Mouse (Mus musculus) CH12.LX (cell line): ENCODE data around the gene Dagla.

Experiments
- CTCF ChIP-seq, 2 experiments: IDR thresholded peaks in 1 of 2; conservative IDR thresholded peaks in 1 of 2; 2 replicates each; pipeline ENCODE4 v1.5.1; 2011 to 2012; ENCODE audit warnings: low read depth in 2 of 2, low read length in 2 of 2, improper control_type of control experiment in 1 of 2, inconsistent platforms in 1 of 2, mild to moderate bottlenecking in 1 of 2, moderate library complexity in 1 of 2
- EP300 ChIP-seq: IDR thresholded peaks from 2 replicates; pipeline ENCODE4 v1.6.1; 2011; ENCODE audit warnings: low read length, improper control_type of control experiment
- MAX ChIP-seq: IDR thresholded peaks from 2 replicates; pipeline ENCODE4 v1.6.1; 2011; ENCODE audit warnings: low read length, improper control_type of control experiment
- POLR2A ChIP-seq: IDR thresholded peaks from 2 replicates; pipeline ENCODE4 v1.6.1; 2011; ENCODE audit warnings: low read depth, mild to moderate bottlenecking, improper control_type of control experiment, low read length
- POLR2AphosphoS2 ChIP-seq: IDR thresholded peaks from 2 replicates; pipeline ENCODE4 v1.6.1; 2011; ENCODE audit warnings: low read depth, low read length, improper control_type of control experiment
- TCF12 ChIP-seq: IDR thresholded peaks from 2 replicates; pipeline ENCODE4 v1.6.1; 2014; ENCODE audit warnings: low read depth, mild to moderate bottlenecking, inconsistent platforms, low read length, improper control_type of control experiment
- USF1 ChIP-seq: IDR thresholded peaks from 2 replicates; pipeline ENCODE4 v1.6.1; 2014; ENCODE audit warnings: low read depth, mild to moderate bottlenecking, inconsistent platforms, low read length, improper control_type of control experiment

GRCm38 (mm10) chr19:10213796-10214471 lies 90.7 kb downstream of the Dagla start:
- no peak for TF ChIP-seq POLR2A
- TF ChIP-seq CTCF (conservative IDR thresholded peaks at IDR 0.05 in 1 of 2, IDR thresholded peaks at IDR 0.05 in 1 of 2; ENCODE audit: low read depth in 2 of 2, low read length in 2 of 2): no peak
- no peak for TF ChIP-seq TCF12
- TF ChIP-seq POLR2AphosphoS2: no peak
- TF ChIP-seq EP300: no peak
- TF ChIP-seq USF1: no peak
- TF ChIP-seq MAX: no peak
